Mouse (Mus musculus) heart, adult 8-10 months (tissue): ENCODE measurements around the gene Cul5. TPM values are rescaled to one million over a fixed set of nuclear protein-coding genes. Genes with fewer than 3 reads are reported as not detected.

Experiments
- DNase-seq: peaks from one replicate; pipeline ENCODE4 v3.0.0; 2022; ENCODE audit warnings: low spot score
- total RNA-seq, 4 experiments: library from RNA; stranded (reverse); gene quantifications; 2 replicates each; pipeline ENCODE4 v1.2.4; 2022

The Cul5 gene
- total RNA-seq, 4 experiments from 2014 or later = 45.1 to 55.8 (median 49.8) TPM

GRCm38 (mm10) chr9:53607816-53608215, 62.0 kb downstream of the Cul5 start:
- DNase-seq = no peak

- no peak for DNase-seq
These were observed 62.6 kb downstream of the Cul5 start for GRCm38 (mm10) chr9:53607192-53607591.

GRCm38 (mm10) chr9:53604954-53605353, 64.9 kb downstream of the Cul5 start:
- DNase-seq = no peak

DNA sequence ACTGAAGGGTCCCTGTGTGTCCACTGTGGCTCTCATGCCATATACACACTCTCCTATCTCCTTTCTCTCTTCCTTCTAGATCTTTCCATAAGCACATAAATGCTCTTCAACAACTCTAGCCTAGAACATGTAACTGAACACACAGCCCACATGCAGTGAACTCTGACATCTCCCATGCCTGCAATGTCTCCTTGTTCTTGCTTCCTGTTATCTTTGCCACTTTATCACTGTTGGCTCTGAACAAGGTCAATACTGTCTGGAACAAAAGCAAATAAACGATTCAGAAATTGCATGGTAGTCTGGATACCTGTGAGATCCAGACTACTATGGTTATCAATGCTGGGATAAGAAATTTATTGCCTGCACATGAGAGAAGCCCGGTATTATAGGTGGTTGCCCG, 66.0 kb downstream of the Cul5 start:
- DNase-seq = no peak

DNA sequence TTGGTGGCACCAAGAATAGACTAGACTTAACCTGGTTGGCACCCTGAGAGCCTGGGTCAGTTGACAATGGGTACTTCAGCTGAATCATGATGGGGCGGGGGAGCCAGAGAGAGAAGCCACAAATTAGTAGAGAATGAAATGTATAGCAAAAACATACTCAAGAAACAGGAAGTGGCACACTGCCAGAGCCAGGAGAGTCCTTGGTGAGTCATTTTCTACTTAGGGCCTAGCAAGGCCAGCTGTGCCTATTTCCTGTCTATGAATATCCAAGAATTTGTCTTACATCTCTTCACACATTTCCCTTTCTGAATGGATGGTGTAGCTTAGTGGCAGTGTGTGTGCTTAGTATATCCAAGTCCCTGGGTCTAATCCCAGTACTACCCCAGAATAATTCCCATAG, 66.4 kb downstream of the Cul5 start:
- DNase-seq = no peak

DNA sequence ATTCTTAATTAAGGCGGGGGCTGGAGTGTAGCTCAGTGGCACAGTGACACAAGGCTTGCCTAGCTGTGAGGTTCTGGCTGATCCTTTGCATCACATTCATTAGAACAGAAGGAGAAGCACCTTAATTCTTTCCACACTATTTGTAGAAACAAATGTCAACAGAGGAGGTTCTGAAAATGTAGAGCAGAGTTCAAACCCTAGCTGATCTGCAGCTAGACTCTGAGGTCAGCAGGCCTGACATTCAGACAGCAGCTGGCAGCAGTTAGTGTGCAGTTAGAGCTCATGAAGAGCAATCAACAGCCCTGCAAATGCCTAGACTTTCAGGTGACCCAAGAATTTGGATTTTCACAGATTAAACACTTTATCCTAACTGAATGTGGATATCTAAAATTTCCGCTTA, 68.3 kb downstream of the Cul5 start:
- peak; percentile 34 for DNase-seq

GRCm38 (mm10) chr9:53598631-53599030, 71.2 kb downstream of the Cul5 start:
- no peak for DNase-seq

DNA sequence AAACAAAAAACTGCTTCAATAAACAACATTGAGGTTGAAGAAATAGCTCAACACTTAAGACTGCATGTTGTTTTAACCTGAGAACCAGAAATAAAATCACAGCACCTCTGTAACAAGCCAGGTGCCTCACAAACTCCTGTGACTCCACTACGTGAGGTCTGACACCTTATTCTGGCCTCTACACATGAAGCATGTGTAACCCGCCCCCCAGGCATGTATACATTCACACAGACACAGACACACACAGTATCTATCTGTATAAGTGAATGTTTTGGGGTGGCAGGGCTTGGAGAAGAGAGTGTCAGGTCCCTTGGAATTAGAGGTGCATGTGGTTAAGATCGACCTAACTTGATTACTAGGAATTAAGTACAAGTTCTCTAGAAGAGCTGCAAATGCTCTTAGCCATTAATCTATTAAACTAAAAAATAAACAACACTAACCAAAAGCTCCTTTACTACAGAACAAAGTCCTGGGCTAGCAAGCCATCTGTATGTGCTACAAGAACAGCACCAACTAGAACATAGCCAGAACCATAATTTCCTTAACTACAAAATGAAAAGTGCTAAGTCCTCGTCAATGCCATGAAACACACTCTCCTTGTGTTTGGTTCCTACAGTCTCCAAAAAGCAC, 72.7 kb downstream of the Cul5 start:
- no peak for DNase-seq

DNA sequence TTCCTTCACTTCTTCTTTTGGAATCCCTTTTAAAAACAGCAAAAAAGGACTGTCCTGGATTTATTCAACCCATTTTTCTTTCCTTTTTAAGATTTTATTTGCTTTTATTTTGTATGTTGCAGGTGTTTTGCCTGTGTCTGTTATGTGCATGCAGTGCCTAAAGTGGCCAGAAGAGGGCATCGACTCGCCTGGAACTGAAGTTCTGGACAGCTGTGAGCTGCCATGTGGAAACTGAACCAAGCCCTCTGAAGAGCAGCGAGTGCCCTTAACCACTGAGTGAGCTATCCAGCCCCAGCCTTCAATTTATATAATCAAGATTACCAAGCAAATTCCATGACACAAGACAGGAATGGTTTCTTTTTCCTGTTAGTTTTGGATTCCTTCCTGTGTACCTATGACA, 75.0 kb downstream of the Cul5 start:
- peak; percentile 65 for DNase-seq

DNA sequence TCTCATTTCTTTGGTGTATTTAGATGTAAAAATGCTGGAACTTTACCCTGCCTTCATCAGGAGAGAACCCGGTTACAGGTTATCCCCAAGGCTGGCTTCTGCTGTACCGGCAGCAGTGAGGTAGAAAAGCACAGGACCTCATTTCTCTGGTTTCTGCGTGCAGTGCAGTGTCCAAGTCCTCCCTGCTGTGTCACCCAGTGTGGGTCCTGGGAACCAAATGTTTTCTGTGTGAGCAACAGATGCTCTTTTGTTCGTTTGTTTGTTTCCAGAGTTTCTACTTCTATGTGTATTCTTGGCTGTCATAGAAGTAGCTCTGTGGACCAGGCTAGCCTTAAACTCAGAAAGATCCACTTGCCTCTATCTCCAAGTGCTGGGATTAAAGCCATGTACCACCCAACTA, 87.9 kb downstream of the Cul5 start:
- no peak for DNase-seq

- no peak for DNase-seq
These were observed 94.1 kb downstream of the Cul5 start for GRCm38 (mm10) chr9:53575721-53576120.

- DNase-seq = peak; percentile 29
These were observed 97.1 kb downstream of the Cul5 start for GRCm38 (mm10) chr9:53572516-53573307.

GRCm38 (mm10) chr9:53570662-53571061, 99.2 kb downstream of the Cul5 start:
- DNase-seq = no peak

Other genes starting within 250 kb of the Cul5 start
- gene Atm, start 133.3 kb downstream of the Cul5 start, total RNA-seq = 10 to 100 TPM in 3 of 4 experiments, 1 to 10 TPM in 1; 9.6 to 12.9 (median 10.8) TPM
- gene Npat, start 133.0 kb downstream of the Cul5 start, total RNA-seq = 1 to 10 TPM; 5.3 to 7.7 (median 6.9) TPM
- 100 to 1,000 TPM; 313 to 403 (median 351) TPM for gene Acat1, start 59.6 kb downstream of the Cul5 start, total RNA-seq
- under 1 TPM in 3 of 4 experiments, not detected in 1; 0.12 to 0.29 (median 0.16) TPM for gene Rab39, start 36.2 kb upstream of the Cul5 start, total RNA-seq
- gene Slc35f2, start 101.5 kb upstream of the Cul5 start, total RNA-seq = under 1 TPM in 1 of 4 experiments, not detected in 3; 0.11 TPM
- gene Sln, start 180.2 kb upstream of the Cul5 start, total RNA-seq = 100 to 1,000 TPM in 2 of 4 experiments, 10 to 100 TPM in 2; 73.3 to 116 (median 93.1) TPM